Mouse (Mus musculus): Measurements from ENCODE around the gene Tat.

- TF ChIP-seq POLR2A (IDR thresholded peaks at IDR 0.05; ENCODE audit: control insufficient read depth, low read depth, low read length) (no peak), CTCF (IDR thresholded peaks at IDR 0.05; ENCODE audit: control insufficient read depth, insufficient read depth, insufficient replicate concordance, low read depth, low read length) (no peak)
Measured at GRCm38 (mm10) chr8:110008228-110008994, 18.2 kb downstream of the Tat start.

Data from testis, adult 2 months (tissue).